Mouse (Mus musculus): ENCODE measurements around the gene Ano10.

The Ano10 gene

GRCm38 (mm10) chr9:122244080-122244799, 50.0 kb downstream of the Ano10 start:
- peak; percentile 49 for DNase-seq

GRCm38 (mm10) chr9:122243297-122243696, 50.9 kb downstream of the Ano10 start:
- no peak for DNase-seq

- DNase-seq, result no peak
These were observed 51.4 kb downstream of the Ano10 start for GRCm38 (mm10) chr9:122242856-122243255.

DNA sequence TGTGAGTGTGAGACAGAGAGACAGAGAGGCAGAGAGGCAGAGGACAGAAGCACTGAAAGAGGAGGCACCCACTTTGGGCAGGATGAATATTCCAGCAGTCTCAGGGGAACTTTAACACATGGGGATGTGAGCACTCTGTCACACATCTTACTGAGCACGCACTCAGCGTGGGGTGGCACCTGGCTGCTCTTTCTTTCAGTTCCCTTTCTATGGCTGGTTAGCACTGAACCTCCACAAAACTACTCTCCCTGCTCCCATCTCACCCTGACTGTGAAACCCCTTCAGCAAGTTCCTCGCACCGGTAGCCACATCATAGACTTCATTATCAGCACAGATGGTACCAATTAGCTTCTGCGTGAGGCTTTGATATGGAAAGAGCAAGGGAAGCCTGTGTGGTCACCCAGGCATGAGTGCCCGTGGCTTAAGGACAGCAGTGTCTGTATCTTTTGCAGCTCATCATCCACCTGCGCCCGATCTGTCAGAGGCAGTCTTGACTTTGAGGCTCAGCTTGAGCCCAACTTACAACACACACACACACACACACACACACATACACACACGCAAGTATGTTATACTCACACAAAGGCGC, 52.3 kb downstream of the Ano10 start:
- DNase-seq, result no peak

GRCm38 (mm10) chr9:122240629-122241199, 53.5 kb downstream of the Ano10 start:
- DNase-seq, result no peak

GRCm38 (mm10) chr9:122234741-122235140, 59.5 kb downstream of the Ano10 start:
- no peak for DNase-seq

DNA sequence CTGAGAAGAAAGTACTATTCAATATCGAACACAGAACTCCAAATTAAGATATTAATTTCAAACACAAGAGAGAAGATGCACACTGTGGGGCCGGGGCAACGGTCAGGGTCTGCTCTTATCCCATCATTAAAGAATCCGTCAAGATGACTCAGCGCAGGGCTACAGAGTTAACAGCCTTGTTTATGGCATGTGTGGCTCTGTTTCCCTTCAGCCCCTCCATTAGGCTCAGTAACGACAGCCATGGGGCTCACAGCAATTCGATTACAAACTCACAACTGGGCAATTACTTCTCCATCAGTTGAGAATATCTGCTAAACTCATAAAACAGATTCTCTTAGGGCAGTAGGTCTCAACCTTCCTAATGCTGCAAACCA, 60.3 kb downstream of the Ano10 start:
- no peak for DNase-seq

DNA sequence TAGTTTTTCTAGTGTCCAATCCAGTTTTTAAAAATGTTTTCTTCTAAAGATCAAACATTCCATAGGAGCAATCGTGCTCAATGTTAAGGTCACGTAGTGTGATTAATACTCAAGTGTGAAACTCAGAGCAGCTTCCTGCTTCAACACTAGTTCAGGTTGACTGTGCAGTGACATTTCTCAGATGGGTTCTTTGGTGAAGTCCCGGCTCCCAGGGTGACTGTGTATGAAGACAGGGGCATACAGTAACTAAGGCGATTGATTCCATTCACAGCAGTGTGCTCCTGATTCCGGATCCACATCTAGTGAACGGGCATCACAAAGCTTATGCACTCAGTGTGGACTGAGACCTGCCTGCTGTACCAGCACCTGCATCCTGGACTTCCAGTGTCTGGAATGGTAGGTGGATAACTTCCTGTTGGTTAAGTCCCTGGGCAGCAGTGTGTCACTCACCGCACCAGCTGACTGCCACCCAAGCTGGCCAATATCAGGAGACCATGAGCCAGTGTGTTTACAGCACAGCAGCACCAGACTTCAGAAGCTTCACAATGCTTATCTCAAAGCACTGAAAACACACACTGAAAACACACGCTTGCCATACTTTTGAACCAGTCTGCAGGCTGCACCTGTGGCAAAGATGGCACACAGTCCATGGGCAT, 60.8 kb downstream of the Ano10 start:
- DNase-seq, result no peak

- DNase-seq, result no peak
These were observed 61.3 kb downstream of the Ano10 start for GRCm38 (mm10) chr9:122232912-122233311.

GRCm38 (mm10) chr9:122230701-122231100, 63.5 kb downstream of the Ano10 start:
- DNase-seq, result no peak

- no peak for DNase-seq
These were observed 67.8 kb downstream of the Ano10 start for GRCm38 (mm10) chr9:122226419-122226818.

DNA sequence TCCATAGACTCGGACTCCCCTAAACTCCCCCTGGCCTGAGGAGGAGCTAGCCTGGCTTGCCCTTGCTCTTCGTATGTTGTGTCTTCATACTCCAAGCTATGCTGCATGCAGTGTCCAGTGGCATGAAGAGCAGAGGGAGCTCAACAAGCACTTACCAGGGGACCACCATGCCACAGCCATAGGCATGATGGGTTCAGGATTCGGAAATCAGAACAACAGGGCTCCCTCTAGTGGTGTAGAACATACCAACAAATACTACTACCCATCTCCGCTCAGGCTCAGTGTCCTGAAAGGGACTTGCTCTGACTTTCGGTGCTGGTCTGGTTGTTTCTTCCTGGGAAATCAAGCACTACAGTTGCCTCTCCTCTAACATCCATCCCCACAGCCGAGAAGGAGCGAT, 68.9 kb downstream of the Ano10 start:
- DNase-seq, result peak; percentile 40

- no peak for DNase-seq
These were observed 71.2 kb downstream of the Ano10 start for GRCm38 (mm10) chr9:122223005-122223404.

DNA sequence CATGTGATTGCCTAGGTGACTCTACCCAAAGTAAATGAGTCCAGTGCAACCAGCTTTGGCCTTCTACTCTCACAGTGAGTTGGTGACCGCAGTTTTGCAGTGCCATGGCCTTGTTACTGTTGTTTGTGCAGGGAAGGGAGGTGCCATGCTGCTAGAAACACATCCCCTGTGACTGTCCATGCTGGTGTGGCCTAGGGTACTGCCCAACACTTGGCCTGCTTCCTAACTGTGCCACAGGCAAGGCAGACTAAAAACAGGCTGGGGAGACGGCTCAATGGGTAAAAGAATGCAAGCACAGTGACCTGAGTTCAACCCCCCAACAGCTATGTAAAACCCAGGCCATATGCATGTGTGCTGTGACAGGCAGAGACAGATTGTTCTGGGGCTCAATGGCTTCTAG, 74.3 kb downstream of the Ano10 start:
- DNase-seq, result no peak

DNA sequence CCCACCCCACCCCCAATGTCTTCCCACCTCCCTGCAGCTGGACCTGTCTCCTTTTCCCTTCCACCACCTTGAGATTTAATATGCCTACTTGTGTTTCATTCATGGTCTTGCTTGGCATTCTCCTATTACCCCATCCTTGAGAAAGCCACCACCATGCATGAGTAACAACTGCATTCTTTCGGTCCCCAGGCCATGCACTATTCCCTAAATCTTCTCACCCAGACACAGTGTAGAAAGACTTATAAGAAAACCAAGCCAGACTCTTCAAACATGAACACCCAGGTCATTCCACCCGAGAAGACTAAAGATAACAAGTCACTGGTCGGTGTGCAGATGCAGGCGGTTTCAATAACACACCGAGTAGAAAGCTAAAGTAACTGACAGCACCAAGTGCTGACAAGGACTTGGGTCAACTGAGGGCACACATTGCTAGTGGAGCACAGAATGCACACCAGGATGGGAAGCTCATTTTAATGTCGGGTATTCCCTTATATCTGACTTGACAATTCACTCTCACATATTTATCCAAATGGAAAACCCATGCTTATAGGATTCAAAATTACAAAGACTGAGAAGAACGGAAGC, 77.2 kb downstream of the Ano10 start:
- DNase-seq, result no peak

GRCm38 (mm10) chr9:122215118-122215517, 79.1 kb downstream of the Ano10 start:
- DNase-seq, result no peak

- DNase-seq, result no peak
These were observed 85.9 kb downstream of the Ano10 start for GRCm38 (mm10) chr9:122208311-122208710.

GRCm38 (mm10) chr9:122205543-122206200, 88.6 kb downstream of the Ano10 start:
- DNase-seq, result no peak

DNA sequence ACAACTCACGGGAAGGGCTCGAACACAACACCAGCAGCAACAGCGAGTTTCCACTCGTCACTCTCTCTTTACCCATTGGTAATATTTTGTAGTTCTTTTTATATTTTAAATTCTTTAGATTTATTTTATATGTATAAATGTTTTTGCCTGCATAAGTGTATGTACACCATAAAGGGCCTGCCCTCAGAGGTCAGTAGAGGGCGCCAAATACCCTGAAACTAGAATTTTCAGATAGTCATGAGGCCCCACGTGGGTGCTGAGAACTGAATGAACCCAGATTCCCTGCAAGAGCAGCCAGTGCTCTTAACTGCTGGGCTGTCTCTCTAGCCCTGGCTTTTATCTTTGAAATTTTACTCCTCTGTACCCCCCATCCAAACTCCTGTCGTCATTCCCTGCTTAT, 89.7 kb downstream of the Ano10 start:
- DNase-seq, result no peak

GRCm38 (mm10) chr9:122199253-122199652, 95.0 kb downstream of the Ano10 start:
- peak; percentile 55 for DNase-seq

GRCm38 (mm10) chr9:122198621-122199020, 95.6 kb downstream of the Ano10 start:
- no peak for DNase-seq

DNA sequence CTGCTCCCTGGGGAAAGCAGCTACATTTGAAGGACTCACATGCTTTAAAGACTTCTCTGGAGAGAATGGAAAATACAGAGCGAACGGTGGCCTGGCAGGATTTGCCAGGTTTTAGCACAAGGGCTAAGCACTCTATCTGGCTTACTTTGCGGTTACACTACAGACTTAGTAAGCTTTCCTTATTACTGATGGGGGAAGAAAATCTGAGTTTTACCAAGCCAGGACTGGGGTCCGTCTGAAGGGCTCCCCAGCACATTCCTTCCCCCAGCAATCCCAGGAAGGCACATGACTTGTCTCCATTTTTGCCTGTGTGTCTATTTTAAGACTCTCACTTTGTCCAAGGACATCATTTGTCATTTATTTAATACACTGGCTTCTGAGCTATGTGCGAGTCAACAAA, 97.2 kb downstream of the Ano10 start:
- DNase-seq, result no peak

Data from cerebellum, adult 8-10 months (tissue).